Mouse (Mus musculus) limb, embryonic 10.5 days (tissue): ENCODE measurements around the gene Clec1a. TPM values are rescaled to one million over a fixed set of nuclear protein-coding genes. Genes with fewer than 3 reads are reported as not detected.

Experiments used
- DNase-seq: peaks from one replicate; pipeline ENCODE4 v3.0.0-alpha.2; 2017; ENCODE audit warnings: low spot score
- H3K27ac ChIP-seq: fragments of 300-500 bp; sonication (generic); 2 replicates; pipeline ENCODE4 v1.5.1; 2016; ENCODE audit warnings: mild to moderate bottlenecking
- H3K27me3 ChIP-seq: fragments of 300-500 bp; sonication (generic); 2 replicates; pipeline ENCODE4 v1.6.1; 2016; ENCODE audit warnings: low read depth, mild to moderate bottlenecking; ENCODE audit not compliant: poor library complexity, severe bottlenecking
- H3K36me3 ChIP-seq: fragments of 300-500 bp; sonication (generic); 2 replicates; pipeline ENCODE4 v1.6.1; 2016; ENCODE audit warnings: mild to moderate bottlenecking, moderate library complexity
- H3K4me1 ChIP-seq: fragments of 300-500 bp; sonication (generic); 2 replicates; pipeline ENCODE4 v1.6.1; 2016
- H3K4me3 ChIP-seq: fragments of 300-500 bp; sonication (generic); 2 replicates; pipeline ENCODE4 v1.5.1; 2016; ENCODE audit warnings: mild to moderate bottlenecking, moderate library complexity
- H3K9me3 ChIP-seq: fragments of 300-500 bp; sonication (generic); replicated peaks from 2 replicates; pipeline ENCODE4 v1.6.1; 2016; ENCODE audit warnings: mild to moderate bottlenecking
- WGBS: fragments of 180-500 bp; shearing (Covaris S2); methylation state at CpG from one replicate; pipeline ENCODE4 v1.1.7; 2016; 5-methylcytosine and 5-hydroxymethylcytosine counted together
- polyA plus RNA-seq: library from polyadenylated mRNA; unstranded; fragments of >200 nt; fragmentation: Nextera tagmentation; extraction: Ambion mirVana; gene quantifications from 2 replicates; pipeline ENCODE4 v1.2.1, GENCODE M21; 2016

Clec1a gene
- polyA plus RNA-seq, 1 experiment from 2014 or later, result 0.84 TPM

GRCm38 (mm10) chr6:129427281-129427680 is 24.5 kb downstream of the Clec1a start:
- Histone ChIP-seq H3K4me3 (no peak overlapping the region), H3K36me3 (no peaks in the 10 kb centered on the region), H3K27ac (no peak overlapping the region), H3K4me1 (peaks cover 6% of the 10 kb centered on the region; the same call in 1 of the 2 replicates), H3K27me3 (no peaks in the 10 kb centered on the region), H3K9me3 (no peaks in the 10 kb centered on the region)
- WGBS, result 84% methylated on average over 4 of the region's 4 CpGs
- DNase-seq, result no peak

- DNase-seq, result no peak
- no peak overlapping the region for H3K4me3 ChIP-seq
- no peaks in the 10 kb centered on the region for H3K27me3 ChIP-seq
- H3K27ac ChIP-seq, result no peak overlapping the region
- H3K36me3 ChIP-seq, result no peaks in the 10 kb centered on the region
- H3K4me1 ChIP-seq, result peaks cover 6% of the 10 kb centered on the region; the same call in 1 of the 2 replicates
- WGBS, result 43% methylated on average over 5 of the region's 5 CpGs
- H3K9me3 ChIP-seq, result no peaks in the 10 kb centered on the region
Observed at GRCm38 (mm10) chr6:129425812-129426211, 26.0 kb downstream of the Clec1a start.

GRCm38 (mm10) chr6:129425217-129425616 is 26.6 kb downstream of the Clec1a start:
- H3K9me3 ChIP-seq, result no peaks in the 10 kb centered on the region
- H3K27me3 ChIP-seq, result no peaks in the 10 kb centered on the region
- no peak overlapping the region for H3K27ac ChIP-seq
- peaks cover 6% of the 10 kb centered on the region; the same call in 1 of the 2 replicates for H3K4me1 ChIP-seq
- no peak overlapping the region for H3K4me3 ChIP-seq
- H3K36me3 ChIP-seq, result no peaks in the 10 kb centered on the region
- WGBS, result 75% methylated on average over 5 of the region's 5 CpGs
- DNase-seq, result no peak

DNA sequence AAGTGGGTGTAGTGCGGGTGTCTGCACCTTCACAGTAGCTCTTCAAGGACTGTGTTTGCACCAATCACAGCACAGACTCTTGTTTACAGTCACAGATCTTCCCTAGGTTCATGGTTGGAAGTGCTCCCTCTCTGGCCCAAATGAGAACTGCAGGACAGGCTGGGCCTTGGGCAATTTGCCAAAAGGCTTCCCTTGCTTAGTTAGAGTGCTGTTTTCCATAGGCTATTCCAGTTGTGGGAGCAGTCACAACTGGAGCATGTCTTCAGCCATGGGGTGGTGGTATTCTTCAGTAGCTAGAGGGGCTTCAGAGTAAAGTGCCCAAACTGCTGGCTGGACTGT is 28.1 kb downstream of the Clec1a start:
- no peaks in the 10 kb centered on the region for H3K9me3 ChIP-seq
- no peak overlapping the region for H3K27ac ChIP-seq
- no peaks in the 10 kb centered on the region for H3K27me3 ChIP-seq
- H3K36me3 ChIP-seq, result no peaks in the 10 kb centered on the region
- H3K4me1 ChIP-seq, result peaks cover 6% of the 10 kb centered on the region; the same call in 1 of the 2 replicates
- peak; percentile 78 for DNase-seq
- WGBS, result 22% methylated on average over 1 of the region's 1 CpGs
- no peak overlapping the region for H3K4me3 ChIP-seq

GRCm38 (mm10) chr6:129423040-129423733 is 28.6 kb downstream of the Clec1a start:
- WGBS, result 76% methylated on average over 4 of the region's 4 CpGs

DNA sequence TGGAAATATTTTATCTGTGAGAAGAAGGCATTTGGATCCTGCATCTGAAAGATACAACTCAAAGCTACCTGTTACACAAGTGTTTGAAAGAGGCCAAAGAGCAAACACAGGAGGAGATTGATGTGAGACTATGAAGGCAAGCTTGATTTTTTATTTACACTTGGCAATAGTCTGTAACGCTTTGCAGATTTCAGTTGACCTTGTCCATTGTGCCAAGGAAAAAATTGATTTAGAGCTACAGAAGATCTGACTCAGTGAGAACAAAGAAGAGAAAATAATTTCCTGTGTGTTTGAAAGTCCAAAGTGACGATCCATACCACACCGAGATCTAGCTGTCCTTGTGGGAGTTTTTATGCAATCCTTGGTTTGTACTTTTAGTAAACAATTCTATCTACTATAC is 29.5 kb downstream of the Clec1a start:
- H3K4me1 ChIP-seq, result peaks cover 6% of the 10 kb centered on the region; the same call in 1 of the 2 replicates
- H3K27me3 ChIP-seq, result no peaks in the 10 kb centered on the region
- no peak overlapping the region for H3K4me3 ChIP-seq
- no peaks in the 10 kb centered on the region for H3K9me3 ChIP-seq
- H3K27ac ChIP-seq, result no peak overlapping the region
- no peaks in the 10 kb centered on the region for H3K36me3 ChIP-seq
- no peak for DNase-seq
- 92% methylated on average over 3 of the region's 3 CpGs for WGBS

More at GRCm38 (mm10) chr6:129423040-129423733, 28.6 kb downstream of the Clec1a start:
- Histone ChIP-seq H3K4me1 (peaks cover 6% of the 10 kb centered on the region; the same call in 1 of the 2 replicates), H3K9me3 (no peaks in the 10 kb centered on the region), H3K4me3 (no peak overlapping the region), H3K27ac (no peak overlapping the region), H3K36me3 (no peaks in the 10 kb centered on the region), H3K27me3 (no peaks in the 10 kb centered on the region)
- DNase-seq, result no peak

- no peak for DNase-seq
- Histone ChIP-seq H3K27me3 (no peaks in the 10 kb centered on the region), H3K4me1 (no peaks in the 10 kb centered on the region), H3K4me3 (no peak overlapping the region), H3K27ac (no peak overlapping the region), H3K9me3 (no peaks in the 10 kb centered on the region), H3K36me3 (no peaks in the 10 kb centered on the region)
- 87% methylated on average over 1 of the region's 1 CpGs for WGBS
Observed at GRCm38 (mm10) chr6:129414177-129414576, 37.6 kb downstream of the Clec1a start.

DNA sequence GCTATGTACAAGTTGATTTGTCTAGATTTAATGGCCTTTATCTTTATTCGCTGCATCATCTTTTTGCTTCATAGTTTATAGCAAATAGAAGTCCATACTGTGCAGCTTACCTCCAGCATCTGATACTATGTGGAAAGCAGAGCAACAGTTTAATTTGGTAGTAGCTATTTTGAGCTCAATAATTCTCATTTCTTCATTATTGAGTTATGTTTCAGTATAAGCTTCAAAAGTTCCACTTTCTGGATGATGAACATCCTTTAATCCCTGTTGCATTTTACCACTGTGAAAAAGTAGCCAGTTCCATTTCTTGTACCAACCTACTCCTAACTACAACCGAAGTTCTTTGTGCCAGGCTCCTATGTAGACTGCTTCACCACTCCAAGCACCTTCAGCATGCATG is 43.2 kb downstream of the Clec1a start, which contains the start of gene Clec9a:
Gene Clec9a (plus strand): TSS at position 301 of the 400 bp plus-strand sequence.
- no peak within 1 kb of the TSS for H3K4me3 ChIP-seq
- no peaks in the 10 kb centered on the region for H3K9me3 ChIP-seq
- H3K4me1 ChIP-seq, result no peaks in the 10 kb centered on the region
- H3K27me3 ChIP-seq, result no peaks in the 10 kb centered on the region
- H3K27ac ChIP-seq, result no peak within 1 kb of the TSS
- DNase-seq, result no peak
- H3K36me3 ChIP-seq, result no peaks in the 10 kb centered on the region
- WGBS, result 85% methylated on average over 2 of the region's 2 CpGs

- WGBS, result 61% methylated on average over 2 of the region's 2 CpGs
Observed at GRCm38 (mm10) chr6:129407324-129407723, 44.5 kb downstream of the Clec1a start.

GRCm38 (mm10) chr6:129405999-129406398 is 45.8 kb downstream of the Clec1a start:
- no peak for DNase-seq
- Histone ChIP-seq H3K27ac (no peak overlapping the region), H3K9me3 (no peaks in the 10 kb centered on the region), H3K4me3 (no peak overlapping the region), H3K27me3 (no peaks in the 10 kb centered on the region), H3K4me1 (no peaks in the 10 kb centered on the region), H3K36me3 (no peaks in the 10 kb centered on the region)

More at GRCm38 (mm10) chr6:129407324-129407723, 44.5 kb downstream of the Clec1a start:
- DNase-seq, result no peak
- no peak overlapping the region for H3K27ac ChIP-seq
- H3K9me3 ChIP-seq, result no peaks in the 10 kb centered on the region
- H3K4me1 ChIP-seq, result no peaks in the 10 kb centered on the region
- no peak overlapping the region for H3K4me3 ChIP-seq
- no peaks in the 10 kb centered on the region for H3K36me3 ChIP-seq
- no peaks in the 10 kb centered on the region for H3K27me3 ChIP-seq

- Histone ChIP-seq H3K36me3 (no peaks in the 10 kb centered on the region), H3K27ac (no peak overlapping the region), H3K4me1 (no peaks in the 10 kb centered on the region), H3K9me3 (no peaks in the 10 kb centered on the region), H3K27me3 (no peaks in the 10 kb centered on the region), H3K4me3 (no peak overlapping the region)
- no peak for DNase-seq
- WGBS, result 90% methylated on average over 6 of the region's 6 CpGs
Observed at GRCm38 (mm10) chr6:129403391-129403790, 48.4 kb downstream of the Clec1a start.

- WGBS, result 92% methylated on average over 2 of the region's 2 CpGs
- no peaks in the 10 kb centered on the region for H3K36me3 ChIP-seq
- H3K4me1 ChIP-seq, result no peaks in the 10 kb centered on the region
- H3K27ac ChIP-seq, result no peak overlapping the region
- H3K27me3 ChIP-seq, result no peaks in the 10 kb centered on the region
- no peak overlapping the region for H3K4me3 ChIP-seq
- no peak for DNase-seq
- no peaks in the 10 kb centered on the region for H3K9me3 ChIP-seq
Observed at GRCm38 (mm10) chr6:129402404-129402803, 49.4 kb downstream of the Clec1a start.

DNA sequence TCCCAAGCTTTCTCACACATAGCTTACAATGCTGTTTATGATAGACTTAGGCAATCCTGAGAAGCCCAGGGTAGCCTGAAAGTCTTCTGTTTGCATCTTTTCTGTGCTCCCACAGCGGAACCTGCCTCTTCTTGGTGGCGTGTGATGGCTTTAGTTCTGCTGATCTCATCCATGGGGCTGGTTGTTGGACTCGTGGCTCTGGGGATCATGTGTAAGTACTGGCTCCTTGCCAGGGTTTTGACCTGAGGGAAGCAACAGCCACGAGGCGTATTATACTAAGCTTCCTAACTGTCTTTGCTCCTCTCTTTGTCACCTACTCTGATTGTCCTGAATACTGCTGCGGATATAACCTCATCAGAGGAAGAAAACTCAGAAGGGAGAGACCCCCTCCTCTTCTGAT is 51.9 kb downstream of the Clec1a start:
- 83% methylated on average over 6 of the region's 6 CpGs for WGBS
- no peak for DNase-seq

DNA sequence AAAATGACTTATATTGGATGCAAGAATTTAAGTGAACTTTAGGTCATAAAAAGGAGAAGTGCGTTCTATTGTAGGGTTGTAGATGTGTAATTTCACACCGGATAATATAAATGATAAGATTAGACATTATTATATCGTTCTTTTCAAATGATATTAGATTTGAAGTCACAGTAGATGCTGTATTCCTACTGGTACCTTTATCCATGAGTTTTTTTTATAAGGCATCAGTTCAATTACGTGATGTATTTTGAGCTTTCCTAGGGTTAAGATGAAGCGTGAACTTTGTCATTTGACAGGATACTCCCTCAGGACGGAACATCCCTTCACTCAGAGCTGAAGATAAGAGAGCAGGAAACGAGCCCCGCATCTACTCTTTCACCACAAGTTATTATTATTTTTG is 54.8 kb downstream of the Clec1a start, which contains the start of gene Clec1b:
Gene Clec1b (plus strand): TSS at position 301 of the 400 bp plus-strand sequence.
- Histone ChIP-seq H3K4me3 (no peak within 1 kb of the TSS), H3K27ac (no peak within 1 kb of the TSS), H3K36me3 (no peaks in the 10 kb centered on the region), H3K4me1 (no peaks in the 10 kb centered on the region), H3K27me3 (no peaks in the 10 kb centered on the region), H3K9me3 (no peaks in the 10 kb centered on the region)
- WGBS, result 91% methylated on average over 8 of the region's 8 CpGs
- DNase-seq, result no peak

More for the DNA sequence above, 51.9 kb downstream of the Clec1a start:
- Histone ChIP-seq H3K4me3 (no peak overlapping the region), H3K4me1 (no peaks in the 10 kb centered on the region), H3K27ac (no peak overlapping the region), H3K36me3 (no peaks in the 10 kb centered on the region), H3K27me3 (no peaks in the 10 kb centered on the region), H3K9me3 (no peaks in the 10 kb centered on the region)
